Comparison of ENCODE assay signal across 7 mouse cellular contexts in genomic region chrX:134913234-134913936, GRCm38 (mm10). TPM values are rescaled to one million over a fixed set of nuclear protein-coding genes. Genes with fewer than 3 reads are reported as not detected.
DNase-seq lines count a peak whose midpoint lies in the region; ATAC-seq lines count a peak whose summit lies in the region.

No protein-coding gene starts in this region.

- no peaks in the 10 kb centered on the region for H3K9me3 ChIP-seq in liver, embryonic 11.5 days (ENCODE audit: control insufficient read depth, low read length)
- H3K9me3 ChIP-seq in liver, embryonic 12.5 days (replicated peaks) = no peaks in the 10 kb centered on the region

- WGBS in liver, embryonic 11.5 days = 20% methylated on average over 4 of the region's 4 CpGs
- WGBS in liver, embryonic 12.5 days (ENCODE audit: insufficient replicate concordance) = 12% methylated on average over 4 of the region's 4 CpGs

- H3K4me2 ChIP-seq in liver, embryonic 11.5 days = no peak overlapping the region
- no peak overlapping the region for H3K4me2 ChIP-seq in liver, embryonic 12.5 days

- H3K4me1 ChIP-seq in liver, embryonic 11.5 days (replicated peaks; ENCODE audit: control insufficient read depth, insufficient read depth, low read length) = no peaks in the 10 kb centered on the region
- H3K4me1 ChIP-seq in liver, embryonic 12.5 days = peaks cover 10% of the 10 kb centered on the region; the same call in 1 of the 2 replicates

- H3K36me3 ChIP-seq in liver, embryonic 11.5 days (ENCODE audit: control insufficient read depth, insufficient read depth, low read length) = no peaks in the 10 kb centered on the region
- H3K36me3 ChIP-seq in liver, embryonic 12.5 days = no peaks in the 10 kb centered on the region

- H3K9ac ChIP-seq in liver, embryonic 11.5 days (ENCODE audit: low read depth, low read length) = no peak overlapping the region
- no peak overlapping the region; the same call in 1 of the 2 replicates for H3K9ac ChIP-seq in liver, embryonic 12.5 days

- H3K27me3 ChIP-seq in liver, embryonic 11.5 days (replicated peaks; ENCODE audit: control insufficient read depth, insufficient read depth, low read length) = no peaks in the 10 kb centered on the region
- H3K27me3 ChIP-seq in liver, embryonic 12.5 days (replicated peaks) = no peaks in the 10 kb centered on the region

- intact Hi-C loops in heart, postnatal 10 days (cut with DNase I) = loop anchor here (2.0 to 5.0 kb wide), 5 partner anchors 81 to 301 kb away; no protein-coding TSS in a partner anchor

- ATAC-seq in liver, embryonic 11.5 days (replicated peaks; ENCODE audit: low FRiP score) = no peak
- ATAC-seq in liver, embryonic 12.5 days = no peak

- no peak overlapping the region for H3K4me3 ChIP-seq in liver, embryonic 11.5 days (ENCODE audit: low read depth, low read length)
- no peak overlapping the region for H3K4me3 ChIP-seq in liver, embryonic 12.5 days

- H3K27ac ChIP-seq in liver, embryonic 11.5 days (ENCODE audit: low read depth, low read length) = no peak overlapping the region
- 0 out of 2 replicates have a peak overlapping the region, but pooled peaks have one; percentile 25 for H3K27ac ChIP-seq in liver, embryonic 12.5 days

- DNase-seq in liver (peak; percentile 23), MEL-GATA-1-ER (ENCODE audit: extremely low read depth, low read depth) (peak; percentile 67)
- DNase-seq in liver, embryonic 11.5 days (ENCODE audit: low spot score) = no peak
- peak; percentile 32 for DNase-seq in c-Kit-positive CD71-negative TER-119-negative erythroid progenitor cells, embryonic 14.5 days (ENCODE audit: low read depth)
- peak; percentile 44 to 57 for DNase-seq in heart, postnatal 10 days
- peak; percentile 35 to 65 for DNase-seq in spleen, postnatal 4 days (ENCODE audit: low spot score in 2 of 2)

RNA-seq across cellular contexts. Expression of gene Nxf2, which starts 51.2 kb away (rescaled TPM):
- 0.73 and 0.77 TPM in 2 replicates for polyA plus RNA-seq in liver, embryonic 11.5 days (2014; fragmentation: Nextera tagmentation; extraction: Ambion mirVana)
- total RNA-seq in heart, postnatal 10 days (2021) = under 1 TPM in 1 of 2 experiments, not detected in 1; 0.10 TPM
- polyA plus RNA-seq in liver, embryonic 12.5 days (2016; fragmentation: Nextera tagmentation; extraction: Ambion mirVana) = 0.32 and 0.50 TPM in 2 replicates
